Mouse (Mus musculus): ENCODE measurements around the gene Slc22a15.

Slc22a15 gene

GRCm38 (mm10) chr3:101820708-101821107 is 103.5 kb downstream of the Slc22a15 start:
- in situ Hi-C loops (cut with MboI, MseI): loop anchor here in 1 of 2 experiments (25.0 kb wide), 1 partner anchor 508 kb away; no protein-coding TSS in a partner anchor

GRCm38 (mm10) chr3:101816006-101816405 is 108.2 kb downstream of the Slc22a15 start:
- in situ Hi-C loops (cut with MboI, MseI): loop anchor here (5.0 to 25.0 kb wide), 3 partner anchors 499 to 869 kb away; no protein-coding TSS in a partner anchor

- in situ Hi-C loops (cut with MboI, MseI): loop anchor here (5.0 to 25.0 kb wide), 4 partner anchors 317 to 867 kb away; no protein-coding TSS in a partner anchor
Observed at GRCm38 (mm10) chr3:101814790-101815189, 109.5 kb downstream of the Slc22a15 start.

- in situ Hi-C loops (cut with MboI, MseI): loop anchor here in 1 of 2 experiments (5.0 to 25.0 kb wide), 2 partner anchors 315 to 500 kb away; no protein-coding TSS in a partner anchor
Observed at GRCm38 (mm10) chr3:101812341-101812962, 111.8 kb downstream of the Slc22a15 start.

GRCm38 (mm10) chr3:101811931-101812330 is 112.3 kb downstream of the Slc22a15 start:
- in situ Hi-C loops (cut with MboI, MseI): loop anchor here in 1 of 2 experiments (5.0 to 25.0 kb wide), 2 partner anchors 315 to 500 kb away; no protein-coding TSS in a partner anchor

GRCm38 (mm10) chr3:101807646-101808045 is 116.6 kb downstream of the Slc22a15 start:
- in situ Hi-C loops (cut with MboI, MseI): loop anchor here (5.0 to 25.0 kb wide), 5 partner anchors 215 to 883 kb away; partner anchors contain the start of gene Trim45 (in 1 of the 2)

GRCm38 (mm10) chr3:101806941-101807340 is 117.3 kb downstream of the Slc22a15 start:
- in situ Hi-C loops (cut with MboI, MseI): loop anchor here (5.0 to 25.0 kb wide), 5 partner anchors 215 to 882 kb away; partner anchors contain the start of gene Trim45 (in 1 of the 2)

GRCm38 (mm10) chr3:101806149-101806548 is 118.1 kb downstream of the Slc22a15 start:
- in situ Hi-C loops (cut with MboI, MseI): loop anchor here (5.0 to 25.0 kb wide), 5 partner anchors 214 to 881 kb away; partner anchors contain the start of gene Trim45 (in 1 of the 2)
